Mouse (Mus musculus): ENCODE data around the gene Slc10a1. TPM values are rescaled to one million over a fixed set of nuclear protein-coding genes. Genes with fewer than 3 reads are reported as not detected.

Slc10a1 gene
- total RNA-seq (2017), result not detected in 2 replicates

- ATAC-seq (replicated peaks in 1 of 2; ENCODE audit: insufficient read depth in 1 of 2, low FRiP score in 2 of 2, low TSS enrichment in 1 of 2, low read depth in 1 of 2, poor library complexity in 2 of 2, severe bottlenecking in 2 of 2), result no peak
Observed at GRCm38 (mm10) chr12:80968605-80969004, at the start of gene Slc10a1. TSS of gene Slc10a1 (minus strand) at chr12:80968705.

GRCm38 (mm10) chr12:81017624-81018023 is 49.1 kb upstream of the Slc10a1 start:
- no peak for ATAC-seq (replicated peaks in 1 of 2; ENCODE audit: insufficient read depth in 1 of 2, low FRiP score in 2 of 2, low TSS enrichment in 1 of 2, low read depth in 1 of 2, poor library complexity in 2 of 2, severe bottlenecking in 2 of 2)

- ATAC-seq (replicated peaks in 1 of 2; ENCODE audit: insufficient read depth in 1 of 2, low FRiP score in 2 of 2, low TSS enrichment in 1 of 2, low read depth in 1 of 2, poor library complexity in 2 of 2, severe bottlenecking in 2 of 2), result no peak
Observed at GRCm38 (mm10) chr12:81013496-81013895, 45.0 kb upstream of the Slc10a1 start.

GRCm38 (mm10) chr12:81011994-81012393 is 43.5 kb upstream of the Slc10a1 start:
- no peak for ATAC-seq (replicated peaks in 1 of 2; ENCODE audit: insufficient read depth in 1 of 2, low FRiP score in 2 of 2, low TSS enrichment in 1 of 2, low read depth in 1 of 2, poor library complexity in 2 of 2, severe bottlenecking in 2 of 2)

- no peak for ATAC-seq (replicated peaks in 1 of 2; ENCODE audit: insufficient read depth in 1 of 2, low FRiP score in 2 of 2, low TSS enrichment in 1 of 2, low read depth in 1 of 2, poor library complexity in 2 of 2, severe bottlenecking in 2 of 2)
Observed at GRCm38 (mm10) chr12:81009813-81010212, 41.3 kb upstream of the Slc10a1 start.

GRCm38 (mm10) chr12:81002841-81003635 is 34.5 kb upstream of the Slc10a1 start:
- ATAC-seq (replicated peaks in 1 of 2; ENCODE audit: insufficient read depth in 1 of 2, low FRiP score in 2 of 2, low TSS enrichment in 1 of 2, low read depth in 1 of 2, poor library complexity in 2 of 2, severe bottlenecking in 2 of 2), result no peak

- ATAC-seq (replicated peaks in 1 of 2; ENCODE audit: insufficient read depth in 1 of 2, low FRiP score in 2 of 2, low TSS enrichment in 1 of 2, low read depth in 1 of 2, poor library complexity in 2 of 2, severe bottlenecking in 2 of 2), result no peak
Observed at GRCm38 (mm10) chr12:81000924-81001323, 32.4 kb upstream of the Slc10a1 start.

DNA sequence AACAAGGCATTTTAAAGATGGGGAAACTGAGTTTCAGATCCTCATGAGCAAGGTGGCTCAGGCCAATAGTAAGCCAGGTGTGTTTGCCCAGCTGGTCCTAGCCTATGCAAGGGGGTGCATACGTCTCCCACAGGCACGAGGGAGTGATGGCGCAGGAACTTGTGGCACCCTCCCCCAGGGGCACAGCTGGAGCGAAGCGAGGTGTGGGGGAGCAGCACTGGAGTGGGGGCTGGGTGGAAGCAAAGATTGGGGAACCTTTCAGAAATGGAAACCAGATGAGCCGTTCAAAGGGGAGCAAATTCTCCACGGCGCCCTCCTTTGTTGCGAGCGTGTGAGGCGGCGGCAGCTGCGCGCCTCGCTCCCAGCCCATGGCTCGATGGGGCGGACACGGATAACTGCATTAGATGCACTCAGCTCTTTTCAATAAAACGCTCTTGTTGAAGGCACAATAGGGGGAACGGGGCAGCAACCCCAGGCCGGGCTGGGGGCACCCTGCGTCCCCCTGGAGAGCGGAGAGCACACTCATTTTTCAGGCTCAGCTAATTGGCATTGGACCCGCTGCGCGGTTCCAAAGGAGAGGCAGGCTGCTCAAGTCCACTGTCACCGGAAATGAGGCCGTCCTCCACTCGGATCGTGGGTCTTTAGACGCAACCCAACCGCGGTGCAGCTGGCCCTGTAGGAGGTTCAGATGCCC is 30.2 kb upstream of the Slc10a1 start:
- no peak for ATAC-seq (replicated peaks in 1 of 2; ENCODE audit: insufficient read depth in 1 of 2, low FRiP score in 2 of 2, low TSS enrichment in 1 of 2, low read depth in 1 of 2, poor library complexity in 2 of 2, severe bottlenecking in 2 of 2)

GRCm38 (mm10) chr12:80997652-80998051 is 29.1 kb upstream of the Slc10a1 start:
- no peak for ATAC-seq (replicated peaks in 1 of 2; ENCODE audit: insufficient read depth in 1 of 2, low FRiP score in 2 of 2, low TSS enrichment in 1 of 2, low read depth in 1 of 2, poor library complexity in 2 of 2, severe bottlenecking in 2 of 2)

- peak; percentile 80 to 81 for ATAC-seq (replicated peaks in 1 of 2; ENCODE audit: insufficient read depth in 1 of 2, low FRiP score in 2 of 2, low TSS enrichment in 1 of 2, low read depth in 1 of 2, poor library complexity in 2 of 2, severe bottlenecking in 2 of 2)
Observed at GRCm38 (mm10) chr12:80995326-80995725, 26.8 kb upstream of the Slc10a1 start.

GRCm38 (mm10) chr12:80993773-80994172 is 25.3 kb upstream of the Slc10a1 start:
- no peak for ATAC-seq (replicated peaks in 1 of 2; ENCODE audit: insufficient read depth in 1 of 2, low FRiP score in 2 of 2, low TSS enrichment in 1 of 2, low read depth in 1 of 2, poor library complexity in 2 of 2, severe bottlenecking in 2 of 2)

GRCm38 (mm10) chr12:80992540-80993122 is 24.1 kb upstream of the Slc10a1 start:
- ATAC-seq (replicated peaks in 1 of 2; ENCODE audit: insufficient read depth in 1 of 2, low FRiP score in 2 of 2, low TSS enrichment in 1 of 2, low read depth in 1 of 2, poor library complexity in 2 of 2, severe bottlenecking in 2 of 2), result no peak; a peak in 1 of 4 replicates

- ATAC-seq (replicated peaks in 1 of 2; ENCODE audit: insufficient read depth in 1 of 2, low FRiP score in 2 of 2, low TSS enrichment in 1 of 2, low read depth in 1 of 2, poor library complexity in 2 of 2, severe bottlenecking in 2 of 2), result peak; percentile 40; a peak in 1 of 4 replicates
Observed at GRCm38 (mm10) chr12:80991806-80992205, 23.3 kb upstream of the Slc10a1 start.

DNA sequence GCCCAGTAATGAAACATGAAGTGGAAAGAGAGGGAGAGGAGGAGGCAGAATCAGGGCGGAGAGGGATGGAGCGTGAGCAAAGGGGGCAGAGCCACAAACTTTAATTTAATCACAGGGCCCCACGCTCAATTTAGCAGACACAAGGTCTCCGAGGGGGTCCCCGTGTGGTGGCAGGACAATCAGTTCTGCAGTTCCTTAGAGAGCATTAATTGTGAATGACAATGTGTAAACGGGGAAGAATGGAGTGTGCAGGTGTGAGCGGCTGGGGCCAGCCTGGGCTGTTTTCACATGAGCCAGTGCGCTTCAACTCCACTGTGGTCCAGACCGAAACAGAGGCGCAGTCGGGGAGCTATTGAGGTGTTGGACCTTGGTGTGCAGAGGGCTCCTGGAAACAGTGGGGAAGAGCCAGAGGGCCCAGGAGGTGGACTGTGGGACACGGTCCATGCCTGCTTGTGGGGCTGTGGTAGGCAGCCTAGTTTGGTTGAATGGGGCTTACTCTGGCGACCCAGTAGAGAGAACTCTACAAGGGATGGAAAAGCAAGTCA is 22.5 kb upstream of the Slc10a1 start:
- no peak for ATAC-seq (replicated peaks in 1 of 2; ENCODE audit: insufficient read depth in 1 of 2, low FRiP score in 2 of 2, low TSS enrichment in 1 of 2, low read depth in 1 of 2, poor library complexity in 2 of 2, severe bottlenecking in 2 of 2)

GRCm38 (mm10) chr12:80988286-80988685 is 19.8 kb upstream of the Slc10a1 start:
- ATAC-seq (replicated peaks in 1 of 2; ENCODE audit: insufficient read depth in 1 of 2, low FRiP score in 2 of 2, low TSS enrichment in 1 of 2, low read depth in 1 of 2, poor library complexity in 2 of 2, severe bottlenecking in 2 of 2), result no peak

DNA sequence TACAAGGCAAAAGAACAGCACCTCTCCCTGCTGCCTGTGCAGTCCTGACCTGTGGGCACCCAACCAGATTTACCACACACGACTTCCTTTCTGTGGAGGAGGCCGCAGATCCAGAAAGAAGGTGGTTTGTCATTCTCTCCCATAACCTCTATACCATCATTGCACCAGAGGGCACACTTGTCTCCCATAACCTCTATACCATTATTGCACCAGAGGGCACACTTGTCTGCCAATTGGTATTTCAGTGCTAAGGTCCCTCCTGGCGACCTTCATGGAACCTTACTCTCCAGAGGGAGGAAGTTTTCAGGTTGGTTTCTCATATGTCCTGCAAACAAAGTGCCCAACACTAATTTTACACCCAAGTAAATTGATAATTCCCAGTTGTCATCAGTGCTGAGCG is 18.1 kb upstream of the Slc10a1 start:
- no peak for ATAC-seq (replicated peaks in 1 of 2; ENCODE audit: insufficient read depth in 1 of 2, low FRiP score in 2 of 2, low TSS enrichment in 1 of 2, low read depth in 1 of 2, poor library complexity in 2 of 2, severe bottlenecking in 2 of 2)

DNA sequence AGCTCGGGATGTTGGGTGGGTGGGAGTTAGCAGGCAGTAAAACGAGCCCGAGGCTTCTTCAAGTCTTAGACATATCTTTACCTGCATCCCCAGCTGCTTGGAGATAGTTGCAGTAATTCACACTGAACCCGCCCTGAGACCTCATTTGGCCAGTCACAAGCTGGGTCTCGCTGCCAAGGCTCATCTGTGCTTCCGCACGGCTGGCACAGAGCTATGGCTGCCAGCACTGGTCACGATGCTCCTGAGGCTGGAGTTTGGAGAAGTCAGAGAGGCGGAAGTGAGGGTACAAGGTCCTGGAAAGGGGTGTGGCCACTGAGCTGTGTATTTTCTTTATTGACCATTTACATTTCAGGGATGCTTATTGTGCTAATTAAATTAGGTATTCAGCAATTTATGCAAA is 15.2 kb upstream of the Slc10a1 start:
- ATAC-seq (replicated peaks in 1 of 2; ENCODE audit: insufficient read depth in 1 of 2, low FRiP score in 2 of 2, low TSS enrichment in 1 of 2, low read depth in 1 of 2, poor library complexity in 2 of 2, severe bottlenecking in 2 of 2), result no peak

- ATAC-seq (replicated peaks in 1 of 2; ENCODE audit: insufficient read depth in 1 of 2, low FRiP score in 2 of 2, low TSS enrichment in 1 of 2, low read depth in 1 of 2, poor library complexity in 2 of 2, severe bottlenecking in 2 of 2), result 0 out of 4 replicates have a peak, but pooled peaks of 1 of the 2 experiments have one; percentile 64
Observed at GRCm38 (mm10) chr12:80982326-80982725, 13.8 kb upstream of the Slc10a1 start.
